Mouse (Mus musculus) CH12F3 (cell line): ENCODE results near the gene Ugt1a6a.
"Not testable (repeated sequence)": the region's sequence is repeated elsewhere in the genome, so short reads cannot be mapped to it uniquely, and the experiment has no call there.

Source experiments
- in situ Hi-C: fragments of 300-500 bp; cut with MboI; formaldehyde crosslinking; loops from 2 replicates; pipeline ENCODE4 v1.14.3; 2020; ENCODE audit warnings: low sequenced_read_pairs

Ugt1a6a gene

GRCm38 (mm10) chr1:88133908-88134456 is 627 bp upstream of the Ugt1a6a start:
- in situ Hi-C loops: loop anchor here (25.0 kb wide), 1 partner anchor 153 kb away; the partner anchor contains the start of genes Hjurp and Trpm8

- in situ Hi-C loops: loop anchor here (25.0 kb wide), 1 partner anchor 152 kb away; the partner anchor contains the start of genes Hjurp and Trpm8
Measured at GRCm38 (mm10) chr1:88135229-88135904, 758 bp downstream of the Ugt1a6a start.

DNA sequence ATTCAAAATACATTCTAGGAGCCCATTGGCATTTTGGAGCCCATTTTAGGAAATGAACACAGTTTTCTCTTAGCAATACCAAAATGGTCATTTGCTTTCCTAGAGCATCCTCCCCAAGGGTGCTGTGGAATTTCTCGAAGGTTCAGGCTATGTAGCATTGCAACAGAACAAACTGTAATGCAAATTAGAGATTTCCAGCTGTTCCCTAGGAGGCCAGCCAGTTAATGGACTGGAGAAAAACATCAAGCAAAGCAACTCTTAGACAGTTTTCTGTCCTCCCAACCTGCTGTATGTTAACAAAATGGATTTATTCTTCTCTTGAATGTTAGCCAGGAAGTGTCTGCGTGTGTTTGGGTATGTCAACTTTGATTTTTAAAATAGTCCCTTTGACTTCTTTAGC is 2.0 kb downstream of the Ugt1a6a start:
- in situ Hi-C loops: loop anchor here (25.0 kb wide), 1 partner anchor 151 kb away; the partner anchor contains the start of genes Hjurp and Trpm8

DNA sequence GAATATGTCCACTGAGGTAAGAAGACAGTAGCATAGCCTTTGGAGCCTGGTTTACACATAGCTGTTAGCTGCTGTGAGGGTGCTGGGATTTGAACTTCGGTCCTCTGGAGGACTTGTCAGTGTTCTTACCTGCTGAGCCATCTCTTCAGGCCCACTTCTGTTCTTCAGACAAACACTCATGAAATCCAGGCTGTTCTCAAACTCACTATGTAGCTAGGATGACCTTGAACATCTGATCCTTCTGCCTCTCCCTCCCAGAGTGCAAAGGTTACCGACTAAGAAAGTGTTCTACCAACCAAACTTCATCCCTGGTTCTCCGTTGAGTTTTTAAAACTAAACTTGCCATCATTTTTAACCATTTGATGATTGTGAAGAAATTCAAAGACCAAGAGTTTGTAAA is 2.7 kb downstream of the Ugt1a6a start:
- in situ Hi-C loops: loop anchor here (25.0 kb wide), 1 partner anchor 150 kb away; the partner anchor contains the start of genes Hjurp and Trpm8

DNA sequence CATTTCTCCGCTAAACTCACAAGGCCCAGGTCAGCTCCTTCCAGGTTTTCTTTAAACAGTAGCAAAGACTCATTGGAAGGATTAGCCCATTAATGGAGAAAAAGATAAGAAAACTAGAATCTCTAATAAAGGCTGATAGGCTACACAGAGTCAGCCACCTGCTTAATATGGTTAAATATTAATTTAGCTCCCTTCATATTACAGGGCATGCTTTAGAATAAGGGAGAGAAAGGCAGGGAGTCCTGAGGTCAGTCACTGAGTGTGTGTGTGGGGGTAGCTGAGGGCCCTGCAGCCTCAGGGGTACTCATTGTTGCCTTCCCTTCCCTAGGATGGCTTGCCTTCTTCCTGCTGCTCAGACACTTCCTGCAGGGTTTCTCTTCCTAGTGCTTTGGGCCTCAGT is 3.5 kb downstream of the Ugt1a6a start:
- in situ Hi-C loops: loop anchor here (25.0 kb wide), 1 partner anchor 149 kb away; the partner anchor contains the start of genes Hjurp and Trpm8

DNA sequence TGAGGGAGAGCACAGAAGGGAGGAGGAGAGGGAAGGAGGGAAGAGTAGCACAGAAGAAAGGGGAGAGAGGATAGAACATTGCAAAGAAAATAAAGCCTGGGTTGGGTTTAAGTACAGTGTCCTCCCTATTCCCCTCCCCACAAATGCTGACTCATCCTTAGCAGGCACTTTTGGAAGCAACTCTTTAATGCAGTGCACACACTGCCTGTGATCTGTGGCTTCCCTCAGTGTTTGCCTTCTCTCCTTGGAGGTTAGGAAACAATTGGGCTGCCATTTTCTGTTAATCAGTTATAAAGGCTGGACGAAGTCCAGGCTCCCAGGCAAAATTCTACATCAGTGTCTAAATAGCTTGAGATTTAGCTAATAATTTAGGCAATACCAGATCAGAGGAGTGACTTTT is 5.9 kb downstream of the Ugt1a6a start:
- in situ Hi-C loops: loop anchor here (25.0 kb wide), 1 partner anchor 147 kb away; the partner anchor contains the start of genes Hjurp and Trpm8

DNA sequence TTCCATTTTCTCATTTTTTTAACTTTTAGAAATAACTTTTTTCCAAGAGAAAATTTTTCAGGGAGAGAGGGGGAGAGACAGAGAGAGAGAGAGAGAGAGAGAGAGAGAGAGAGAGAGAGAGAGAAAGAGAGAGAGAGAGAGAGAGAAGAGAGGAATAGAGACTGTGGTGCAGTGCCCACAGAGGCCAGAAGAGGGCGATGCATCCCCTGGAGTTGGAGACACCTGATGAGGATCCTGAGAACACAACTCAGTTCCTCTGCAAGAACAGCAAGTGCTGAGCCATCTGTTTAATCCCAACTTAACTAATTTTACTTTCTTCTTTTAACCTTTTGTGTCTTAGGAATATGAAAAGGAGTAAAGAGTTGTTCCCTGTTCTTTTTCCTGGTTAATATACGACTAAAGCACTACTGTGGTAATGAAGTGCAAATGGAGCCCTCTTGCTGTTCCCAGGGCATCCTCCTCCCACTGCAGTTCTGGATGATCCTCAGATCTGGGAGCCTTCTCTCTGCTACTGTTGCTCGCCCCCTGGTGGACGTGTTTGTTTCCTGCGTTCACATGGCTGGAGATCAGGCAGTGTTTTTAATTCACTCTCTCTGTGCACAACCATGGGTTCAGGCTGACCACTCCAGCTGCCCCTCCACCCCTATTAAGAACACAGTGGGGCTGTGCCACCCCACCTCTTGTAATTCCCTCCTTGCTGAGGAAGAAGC is 9.5 kb downstream of the Ugt1a6a start:
- in situ Hi-C loops: loop anchor here (25.0 kb wide), 1 partner anchor 143 kb away; the partner anchor contains the start of genes Hjurp and Trpm8

DNA sequence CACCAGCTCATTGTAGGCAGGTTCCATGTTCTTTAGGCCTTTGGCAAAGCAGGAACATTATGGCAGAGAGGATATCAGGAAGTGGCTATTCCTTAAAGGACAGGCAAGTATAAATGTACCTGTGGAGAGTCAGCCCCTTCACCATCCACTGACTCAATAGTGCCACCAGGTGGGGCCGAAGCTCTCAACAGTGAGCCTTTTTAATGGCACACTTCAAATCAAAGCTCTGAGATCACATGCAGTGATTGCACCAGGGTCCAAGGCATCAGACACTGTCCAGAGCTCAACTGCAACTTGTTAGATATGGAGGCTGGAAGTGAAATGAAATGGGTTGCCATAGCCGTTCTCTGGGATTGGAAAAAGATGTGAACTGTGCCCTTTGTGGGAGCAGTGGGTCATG is 10.7 kb downstream of the Ugt1a6a start:
- in situ Hi-C loops: loop anchor here (25.0 kb wide), 1 partner anchor 142 kb away; the partner anchor contains the start of genes Hjurp and Trpm8

DNA sequence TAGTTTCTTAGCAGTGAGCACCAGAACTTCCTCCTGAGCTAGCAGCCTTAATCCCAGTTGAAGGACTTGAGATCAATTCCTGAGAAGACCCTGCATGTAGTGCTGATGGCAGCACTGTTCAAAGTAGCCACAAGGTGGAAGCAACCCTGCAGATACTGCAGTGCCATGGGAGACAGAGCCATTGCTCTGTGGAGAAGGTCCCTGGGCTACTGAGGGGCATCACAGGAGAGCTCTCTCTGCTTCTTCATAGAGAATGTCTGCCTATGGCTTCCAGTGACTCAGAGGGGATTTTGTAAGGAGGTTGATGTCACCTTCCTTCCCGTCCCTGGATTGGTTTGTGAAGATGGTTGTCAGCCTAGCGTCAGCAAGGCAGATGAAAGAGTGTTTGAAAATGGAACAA is 15.5 kb downstream of the Ugt1a6a start:
- in situ Hi-C loops: not testable (repeated sequence)

- in situ Hi-C loops: no loop called here
Measured at GRCm38 (mm10) chr1:88158430-88158829, 23.8 kb downstream of the Ugt1a6a start.

- in situ Hi-C loops: no loop called here
Measured at GRCm38 (mm10) chr1:88165711-88166110, 31.1 kb downstream of the Ugt1a6a start, which contains the start of gene Ugt1a5. Ugt1a5 (plus strand) TSS chr1:88166012.

DNA sequence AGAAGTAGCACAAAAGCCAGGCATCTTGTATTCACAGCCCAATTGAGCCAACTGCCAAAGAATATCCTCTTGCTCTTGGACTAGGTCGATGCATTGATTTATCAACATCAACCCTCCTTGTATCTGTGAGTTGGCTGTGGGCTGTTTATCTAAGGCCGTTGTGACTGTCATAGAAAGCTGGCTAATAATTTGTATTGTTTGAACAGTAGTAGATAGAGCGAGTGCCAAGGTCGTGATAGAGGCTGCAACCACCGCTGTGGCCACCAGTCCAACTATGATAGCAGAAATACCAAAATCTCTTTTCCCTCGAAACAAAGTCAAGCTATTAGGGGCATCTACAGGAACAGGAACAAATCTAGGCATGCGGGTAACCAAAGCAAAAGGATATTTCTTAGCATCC is 37.6 kb downstream of the Ugt1a6a start:
- in situ Hi-C loops: not testable (repeated sequence)

GRCm38 (mm10) chr1:88179657-88180056 is 45.0 kb downstream of the Ugt1a6a start:
- in situ Hi-C loops: no loop called here

DNA sequence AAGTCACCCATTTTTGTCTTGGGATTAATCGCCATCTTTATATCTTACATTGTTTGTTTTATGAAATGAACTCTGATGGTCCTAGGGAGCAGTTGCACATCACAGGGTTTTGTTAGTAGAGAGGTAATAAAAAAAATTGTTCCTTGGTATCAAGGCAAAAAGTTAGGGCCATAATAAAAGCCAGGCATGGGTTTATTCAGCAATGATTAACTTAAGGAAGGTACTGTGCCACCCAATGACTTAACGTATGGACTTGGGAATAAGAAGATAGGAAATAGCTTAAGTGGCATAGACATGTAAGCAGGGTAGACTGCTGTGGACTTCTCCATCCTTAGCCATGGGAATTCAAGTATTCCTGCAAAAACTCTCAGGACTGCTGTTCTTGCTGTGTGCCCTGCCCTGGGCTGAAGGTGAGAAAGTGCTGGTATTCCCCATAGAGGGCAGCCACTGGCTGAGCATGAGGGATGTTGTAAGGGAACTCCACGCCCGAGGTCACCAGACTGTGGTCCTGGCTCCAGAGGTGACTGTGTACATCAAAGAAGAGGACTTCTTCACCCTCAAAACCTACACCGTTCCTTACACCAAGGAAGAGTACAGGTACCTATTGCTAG is 51.8 kb downstream of the Ugt1a6a start:
- in situ Hi-C loops: no loop called here

- in situ Hi-C loops: no loop called here
Measured at GRCm38 (mm10) chr1:88192136-88192535, 57.5 kb downstream of the Ugt1a6a start.

DNA sequence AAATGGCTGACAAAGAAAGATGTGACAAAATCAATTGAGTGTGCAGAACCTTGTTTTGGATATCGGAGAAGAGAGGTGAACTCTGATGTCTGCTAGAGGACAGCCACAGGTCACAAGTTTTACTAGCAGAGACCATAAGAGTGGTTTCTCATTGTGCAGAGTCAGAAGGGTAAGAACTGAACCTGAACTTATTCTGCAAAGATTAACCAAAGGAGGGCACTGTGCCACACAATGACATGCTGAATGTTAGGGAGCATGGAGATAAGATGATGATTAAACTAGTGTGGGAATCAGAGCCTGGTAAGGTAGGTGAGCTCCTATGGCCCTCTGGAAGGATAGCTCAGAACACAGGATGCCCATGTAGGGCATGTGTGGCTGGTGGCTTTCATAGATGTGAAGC is 61.1 kb downstream of the Ugt1a6a start:
- in situ Hi-C loops: no loop called here

DNA sequence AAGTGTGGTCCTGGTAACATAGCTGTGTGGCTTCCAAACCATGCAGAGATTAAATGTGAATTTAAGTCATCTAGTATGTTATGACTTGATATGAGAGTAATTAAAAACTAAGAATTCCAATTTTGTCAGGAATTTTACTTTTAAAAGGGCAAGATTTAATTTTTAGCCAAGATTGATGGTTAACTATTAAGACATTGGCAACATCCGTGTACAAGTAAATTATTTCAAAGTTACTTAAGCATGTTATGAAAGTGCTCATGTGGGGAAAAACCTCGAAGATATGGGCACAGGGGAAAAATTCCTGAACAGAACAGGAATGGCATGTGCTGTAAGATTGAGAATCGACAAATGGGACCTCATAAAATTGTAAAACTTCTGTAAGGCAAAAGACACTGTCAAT is 62.8 kb downstream of the Ugt1a6a start:
- in situ Hi-C loops: no loop called here

- in situ Hi-C loops: no loop called here
Measured at GRCm38 (mm10) chr1:88199996-88200395, 65.4 kb downstream of the Ugt1a6a start.

DNA sequence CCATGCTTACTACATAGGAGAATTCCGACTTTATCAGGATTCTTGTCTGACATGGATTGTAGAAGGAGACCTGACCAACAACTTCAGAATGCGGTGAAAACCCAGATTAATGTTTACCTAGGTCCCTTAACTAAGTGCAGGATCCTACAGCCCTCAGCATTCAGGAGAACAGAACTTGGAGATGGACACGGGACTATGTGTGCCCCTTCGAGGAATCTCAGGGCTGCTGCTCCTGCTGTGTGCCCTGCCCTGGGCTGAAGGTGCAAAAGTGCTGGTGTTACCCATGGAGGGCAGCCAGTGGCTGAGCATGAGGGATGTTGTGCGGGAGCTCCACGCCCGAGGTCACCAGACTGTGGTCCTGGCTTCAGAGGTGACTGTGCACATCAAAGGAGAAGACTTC is 65.8 kb downstream of the Ugt1a6a start, which contains the start of gene Ugt1a2:
Ugt1a2 (plus strand) TSS at position 146 of the 400 bp plus-strand sequence.
- in situ Hi-C loops: no loop called here

DNA sequence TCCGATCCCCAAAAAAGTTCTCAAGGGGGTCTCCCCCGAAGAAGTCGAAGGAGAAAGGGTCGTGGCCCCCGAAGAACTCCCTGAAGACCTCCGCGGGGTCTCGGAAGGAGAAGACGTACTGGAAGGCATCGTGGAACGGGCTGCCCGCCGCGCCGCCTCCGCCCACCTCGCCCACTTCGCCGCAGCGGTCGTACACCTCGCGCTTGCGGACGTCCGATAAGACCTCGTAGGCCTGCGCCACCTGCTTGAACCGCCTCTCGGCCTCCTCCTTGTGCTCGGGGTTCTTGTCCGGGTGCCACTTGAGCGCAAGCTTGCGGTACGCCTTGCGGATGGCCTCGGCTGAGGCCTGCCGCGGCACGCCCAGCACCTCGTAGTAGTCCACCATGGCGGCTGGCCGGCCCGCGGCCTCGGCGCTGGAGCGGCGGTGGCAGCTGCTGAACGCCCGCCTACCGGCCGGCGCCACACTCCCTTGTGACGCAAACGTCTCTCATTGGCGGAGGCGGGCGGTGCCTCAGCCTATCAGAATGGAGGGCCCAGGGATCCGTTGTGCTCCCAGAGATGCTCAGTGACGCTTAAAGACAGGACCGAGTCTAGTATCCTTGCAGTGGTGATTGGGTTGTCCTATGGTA is 70.8 kb downstream of the Ugt1a6a start, which contains the start of gene Dnajb3:
Dnajb3 (minus strand) TSS at position 489 of the 629 bp plus-strand sequence.
- in situ Hi-C loops: no loop called here
